Mouse (Mus musculus): ENCODE data around the gene Tmem246. TPM values are rescaled to one million over a fixed set of nuclear protein-coding genes. Genes with fewer than 3 reads are reported as not detected.

Gene Tmem246
- polyA plus RNA-seq, 1 experiment from 2014 or later = 9.9 TPM

DNA sequence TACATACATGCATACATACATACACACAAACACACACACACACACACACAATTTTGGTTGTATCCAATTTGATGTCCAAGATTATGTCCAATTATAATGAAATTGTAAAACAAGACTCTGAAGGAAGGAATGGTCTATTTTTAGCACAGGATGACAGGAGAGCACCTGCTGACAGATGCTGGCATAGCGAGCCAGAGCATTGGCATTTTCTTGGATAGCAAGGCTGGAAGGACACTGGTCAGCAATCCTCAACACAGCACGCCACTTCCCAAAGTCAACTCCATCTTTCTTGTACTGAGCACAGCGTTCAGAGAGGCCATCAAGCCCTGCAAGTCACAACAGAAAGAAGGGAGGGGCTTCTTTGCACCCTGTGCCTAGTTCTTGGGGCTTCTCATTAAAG is 56.7 kb downstream of the Tmem246 start:
- Histone ChIP-seq H3K4me2 (no peak overlapping the region), H3K27me3 (no peaks in the 10 kb centered on the region), H3K9ac (no peak overlapping the region), H3K36me3 (peaks cover 17% of the 10 kb centered on the region), H3K27ac (no peak overlapping the region), H3K9me3 (replicated peaks) (no peaks in the 10 kb centered on the region), H3K4me1 (replicated peaks) (no peaks in the 10 kb centered on the region), H3K4me3 (replicated peaks) (no peak overlapping the region)
- DNase-seq (no peak), ATAC-seq (ENCODE audit: low read depth) (no peak)
- 57% methylated on average over 3 of the region's 3 CpGs for WGBS (ENCODE audit: insufficient replicate concordance)

DNA sequence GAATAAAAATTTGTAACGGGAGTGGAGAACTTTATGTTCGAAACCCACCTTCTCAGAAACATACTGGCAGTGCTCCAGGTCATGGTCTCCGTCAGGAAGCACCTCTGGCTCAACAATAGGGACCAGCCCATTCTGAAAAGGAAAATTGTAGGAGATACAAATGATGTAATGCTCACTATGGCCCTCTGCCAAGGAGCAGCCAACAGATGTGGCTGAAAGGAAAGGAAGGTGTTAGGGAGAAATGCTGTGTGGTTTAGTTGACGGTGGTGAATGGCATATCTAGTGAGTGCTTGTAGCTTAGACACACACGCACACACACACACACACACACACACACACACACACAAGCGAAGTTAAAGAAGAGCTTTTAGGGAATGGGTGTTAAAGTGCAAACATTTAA is 58.0 kb downstream of the Tmem246 start:
- H3K27me3 ChIP-seq = no peaks in the 10 kb centered on the region
- H3K27ac ChIP-seq = no peak overlapping the region
- no peaks in the 10 kb centered on the region for H3K4me1 ChIP-seq (replicated peaks)
- DNase-seq (no peak), ATAC-seq (ENCODE audit: low read depth) (no peak)
- peaks cover 17% of the 10 kb centered on the region for H3K36me3 ChIP-seq
- H3K9ac ChIP-seq = no peak overlapping the region
- no peaks in the 10 kb centered on the region for H3K9me3 ChIP-seq (replicated peaks)
- no peak overlapping the region for H3K4me3 ChIP-seq (replicated peaks)
- no peak overlapping the region for H3K4me2 ChIP-seq
- 56% methylated on average over 6 of the region's 6 CpGs for WGBS (ENCODE audit: insufficient replicate concordance)

GRCm38 (mm10) chr4:49536671-49537070 is 61.0 kb downstream of the Tmem246 start:
- Histone ChIP-seq H3K9ac (no peak overlapping the region), H3K9me3 (replicated peaks) (no peaks in the 10 kb centered on the region), H3K4me2 (no peak overlapping the region), H3K4me3 (replicated peaks) (no peak overlapping the region), H3K36me3 (peaks cover 15% of the 10 kb centered on the region; the same call in 1 of the 2 replicates), H3K4me1 (replicated peaks) (no peaks in the 10 kb centered on the region), H3K27me3 (no peaks in the 10 kb centered on the region), H3K27ac (no peak overlapping the region)
- no peak for DNase-seq
- 62% methylated on average over 4 of the region's 4 CpGs for WGBS (ENCODE audit: insufficient replicate concordance)
- no peak for ATAC-seq (ENCODE audit: low read depth)

- ATAC-seq (ENCODE audit: low read depth) (no peak), DNase-seq (no peak)
- H3K27ac ChIP-seq = no peak overlapping the region
- no peak overlapping the region for H3K4me3 ChIP-seq (replicated peaks)
- no peaks in the 10 kb centered on the region for H3K4me1 ChIP-seq (replicated peaks)
- no peaks in the 10 kb centered on the region for H3K27me3 ChIP-seq
- H3K36me3 ChIP-seq = peaks cover 20% of the 10 kb centered on the region
- H3K9ac ChIP-seq = no peak overlapping the region
- WGBS (ENCODE audit: insufficient replicate concordance) = 74% methylated on average over 4 of the region's 4 CpGs
- H3K4me2 ChIP-seq = no peak overlapping the region
- no peaks in the 10 kb centered on the region for H3K9me3 ChIP-seq (replicated peaks)
Measured at GRCm38 (mm10) chr4:49535675-49536294, 61.9 kb downstream of the Tmem246 start.

DNA sequence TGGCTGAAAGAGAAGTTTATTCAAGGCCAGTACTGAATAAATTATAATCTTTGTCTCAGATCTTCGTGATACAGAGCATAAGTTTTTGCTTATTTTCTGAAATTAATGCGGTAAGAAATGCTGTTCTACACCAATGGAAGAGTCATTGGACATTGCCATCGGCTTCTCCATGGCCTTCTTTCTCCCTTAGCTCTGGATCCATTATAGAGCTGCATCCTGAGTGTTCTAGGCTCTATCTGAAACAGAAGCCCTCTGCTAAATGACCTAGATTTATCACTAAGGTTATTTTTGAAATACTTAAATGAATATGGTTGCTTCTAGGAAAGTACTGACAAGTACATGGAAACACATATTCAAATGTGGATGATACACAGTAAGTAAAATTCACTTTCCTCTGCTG is 62.6 kb downstream of the Tmem246 start:
- 70% methylated on average over 3 of the region's 3 CpGs for WGBS (ENCODE audit: insufficient replicate concordance)
- ATAC-seq (ENCODE audit: low read depth) = no peak

More for the DNA sequence above, 62.6 kb downstream of the Tmem246 start:
- no peak for DNase-seq
- H3K27me3 ChIP-seq = no peaks in the 10 kb centered on the region
- no peaks in the 10 kb centered on the region for H3K4me1 ChIP-seq (replicated peaks)
- no peaks in the 10 kb centered on the region for H3K9me3 ChIP-seq (replicated peaks)
- H3K36me3 ChIP-seq = peaks cover 27% of the 10 kb centered on the region
- H3K27ac ChIP-seq = no peak overlapping the region
- H3K4me3 ChIP-seq (replicated peaks) = no peak overlapping the region
- no peak overlapping the region for H3K4me2 ChIP-seq
- no peak overlapping the region for H3K9ac ChIP-seq

Other genes starting within 250 kb of the Tmem246 start
- 0.36 and 0.43 TPM in 2 replicates for gene Acnat2, start 189.7 kb downstream of the Tmem246 start, polyA plus RNA-seq (2015; fragmentation: Nextera tagmentation; extraction: Ambion mirVana)
- gene Acnat1, start 124.0 kb downstream of the Tmem246 start, polyA plus RNA-seq (2015; fragmentation: Nextera tagmentation; extraction: Ambion mirVana) = 0.24 and 0.52 TPM in 2 replicates
- 0.32 and 0.43 TPM in 2 replicates for gene Baat, start 91.3 kb downstream of the Tmem246 start, polyA plus RNA-seq (2015; fragmentation: Nextera tagmentation; extraction: Ambion mirVana)
- gene Mrpl50, start 76.8 kb downstream of the Tmem246 start, polyA plus RNA-seq (2015; fragmentation: Nextera tagmentation; extraction: Ambion mirVana) = 57.8 and 74.2 TPM in 2 replicates
- gene Zfp189, start 76.7 kb downstream of the Tmem246 start, polyA plus RNA-seq (2015; fragmentation: Nextera tagmentation; extraction: Ambion mirVana) = 3.0 and 4.2 TPM in 2 replicates
- gene Aldob, start 48.3 kb downstream of the Tmem246 start, polyA plus RNA-seq (2015; fragmentation: Nextera tagmentation; extraction: Ambion mirVana) = 143 and 163 TPM in 2 replicates
- 17.0 and 19.7 TPM in 2 replicates for gene Rnf20, start 34.1 kb upstream of the Tmem246 start, polyA plus RNA-seq (2015; fragmentation: Nextera tagmentation; extraction: Ambion mirVana)
- not detected in 2 replicates for gene Ppp3r2, start 84.1 kb upstream of the Tmem246 start, polyA plus RNA-seq (2015; fragmentation: Nextera tagmentation; extraction: Ambion mirVana)
- gene Grin3a, start 247.9 kb upstream of the Tmem246 start, polyA plus RNA-seq (2015; fragmentation: Nextera tagmentation; extraction: Ambion mirVana) = 0.03 and 0.05 TPM in 2 replicates

Data from liver, embryonic 13.5 days (tissue).